Mouse (Mus musculus) olfactory bulb, adult 2 months (tissue): ENCODE measurements at regions not wholly inside any gene's neighbourhood (a gene's known extent, or its start where the extent isn't known, plus 50 kb on each side); places are given as distances from the start of the nearest gene placed in this dataset.

Experiments used
- CTCF ChIP-seq: fragments of 200-500 bp; IDR thresholded peaks from 2 replicates; pipeline ENCODE4 v1.5.1; 2012; ENCODE audit warnings: low read depth, mild to moderate bottlenecking, low read length, moderate library complexity; ENCODE audit not compliant: insufficient read depth
- POLR2A ChIP-seq: fragments of 200-500 bp; IDR thresholded peaks from 2 replicates; pipeline ENCODE4 v1.6.1; 2012; ENCODE audit warnings: mild to moderate bottlenecking, low read depth, low read length, moderate library complexity; ENCODE audit not compliant: insufficient read depth

GRCm38 (mm10) chr9:32986836-32987673 is 351.0 kb downstream of the Ets1 start:
- no peak for TF ChIP-seq CTCF
- no peak for TF ChIP-seq POLR2A
